9 mouse cellular contexts compared by ENCODE assay signal in the genomic region with DNA sequence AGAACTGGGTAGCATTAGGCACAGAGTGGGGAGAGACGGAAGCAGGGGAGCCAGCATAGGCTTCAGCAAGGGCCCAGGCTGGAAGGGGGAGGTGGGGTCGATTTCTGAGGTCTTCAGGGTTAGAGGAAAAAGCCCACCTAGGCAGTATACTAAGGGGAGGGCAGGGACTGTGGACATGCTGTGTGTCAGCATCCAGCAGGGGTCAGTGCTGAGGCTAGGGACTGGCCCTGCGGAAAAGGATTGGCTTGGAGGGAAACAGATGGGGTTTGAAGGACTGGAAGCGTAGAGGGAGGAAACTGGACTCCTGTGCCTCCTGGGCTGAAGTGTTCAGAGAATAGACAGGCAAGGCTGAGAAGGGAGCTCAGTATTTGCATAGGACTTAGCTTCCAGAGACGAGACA.
A peak's percentile ranks its signal among the peaks of the same experiment; 100 is the strongest.
DNase-seq lines count a peak whose midpoint lies in the region; ATAC-seq and TF ChIP-seq lines count a peak whose summit lies in the region.
"Had no signal": no experiment of that assay in that cellular context is flagged by ENCODE, and none has a peak within 500 bp of the region (broad histone marks: within the 10 kb centered on the region; RNA-seq: fewer than 3 reads in every experiment).

No protein-coding gene starts in this region.

- no peaks in the 10 kb centered on the region for H3K36me3 ChIP-seq in kidney, adult 2 months (ENCODE audit: control insufficient read depth, insufficient read depth, low read length)
- H3K36me3 ChIP-seq: hindbrain, embryonic 15.5 days had no signal

- peak; percentile 94 for ATAC-seq in common myeloid progenitor, adult 5-6 weeks (replicated peaks; ENCODE audit: low read depth, poor library complexity, severe bottlenecking)
- ATAC-seq in granulocyte monocyte progenitor cell, adult 5-6 weeks (replicated peaks; ENCODE audit: poor library complexity, severe bottlenecking), result peak; percentile 92
- ATAC-seq in erythroid progenitor cell, adult 5-6 weeks (replicated peaks; ENCODE audit: low FRiP score, poor library complexity, severe bottlenecking), result no peak

- H3K27me3 ChIP-seq in kidney, adult 2 months (replicated peaks; ENCODE audit: control insufficient read depth, insufficient read depth, low read length), result no peaks in the 10 kb centered on the region
- H3K27me3 ChIP-seq: hindbrain, embryonic 15.5 days had no signal

- TF ChIP-seq CTCF in kidney, adult 2 months (conservative IDR thresholded peaks at IDR 0.05; ENCODE audit: insufficient read depth, insufficient read length, low read depth, low read length), result peak; percentile 94

- TF ChIP-seq POLR2A in kidney, adult 2 months (IDR thresholded peaks at IDR 0.05; ENCODE audit: low read depth, low read length), result no peak

- H3K4me1 ChIP-seq in kidney, adult 2 months (ENCODE audit: control insufficient read depth, insufficient read depth, low read length), result peaks cover 28% of the 10 kb centered on the region

- no peak overlapping the region for H3K4me3 ChIP-seq in kidney, adult 2 months (ENCODE audit: insufficient read depth, low read depth, low read length)
- H3K4me3 ChIP-seq: hindbrain, embryonic 15.5 days had no signal

- WGBS in kidney, adult 2 months, result 35% methylated on average over 5 of the region's 5 CpGs

- peak overlapping the region; percentile 97 for H3K27ac ChIP-seq in kidney, adult 2 months (ENCODE audit: insufficient read depth, low read depth, low read length)
- H3K27ac ChIP-seq: hindbrain, embryonic 15.5 days had no signal

- DNase-seq in urinary bladder, postnatal 25 days (ENCODE audit: low spot score), result peak; percentile 41
- no peak for DNase-seq in urinary bladder, adult 2 months (ENCODE audit: low spot score)
- peak; percentile 78 for DNase-seq in kidney, adult 2 months
- DNase-seq in lung, postnatal 10 days, result peak; percentile 87
- peak; percentile 66 for DNase-seq in right cerebral cortex, postnatal 4 days
